Mouse (Mus musculus): ENCODE results near the gene Acnat2. TPM values are rescaled to one million over a fixed set of nuclear protein-coding genes. Genes with fewer than 3 reads are reported as not detected.
"Not testable (repeated sequence)": the region's sequence is repeated elsewhere in the genome, so short reads cannot be mapped to it uniquely, and the experiment has no call there.

Acnat2 gene
- total and polyA plus RNA-seq, 2 experiments from 2014 or later, result not detected

GRCm38 (mm10) chr4:49386873-49387272, 21.1 kb downstream of the Acnat2 start:
- 46% methylated on average over 2 of the region's 2 CpGs for WGBS
- DNase-seq (ENCODE audit: low spot score), result no peak
- TF ChIP-seq CTCF (IDR thresholded peaks at IDR 0.05; ENCODE audit: low read depth) (no peak), EP300 (IDR thresholded peaks at IDR 0.05; ENCODE audit: low read depth) (no peak)
- Histone ChIP-seq H3K4me1 (ENCODE audit: control insufficient read depth, insufficient read depth) (no peaks in the 10 kb centered on the region), H3K27ac (ENCODE audit: low read depth) (no peak overlapping the region), H3K27me3 (ENCODE audit: control insufficient read depth, insufficient read depth, low read length) (no peaks in the 10 kb centered on the region), H3K36me3 (replicated peaks; ENCODE audit: control insufficient read depth, insufficient read depth, low read length) (no peaks in the 10 kb centered on the region), H3K9me3 (replicated peaks; ENCODE audit: control insufficient read depth, low read length) (no peaks in the 10 kb centered on the region), H3K4me3 (ENCODE audit: low read depth, low read length) (no peak overlapping the region), H3K9ac (replicated peaks; ENCODE audit: low read depth, low read length) (no peak overlapping the region), H3K4me2 (ENCODE audit: low read depth, low read length) (no peak overlapping the region)
- ATAC-seq (ENCODE audit: insufficient read depth, low read depth), result no peak

- H3K4me3 ChIP-seq (ENCODE audit: low read depth, low read length); H3K27ac ChIP-seq (ENCODE audit: low read depth); H3K9me3 ChIP-seq (replicated peaks; ENCODE audit: control insufficient read depth, low read length); H3K36me3 ChIP-seq (replicated peaks; ENCODE audit: control insufficient read depth, insufficient read depth, low read length); H3K4me1 ChIP-seq (ENCODE audit: control insufficient read depth, insufficient read depth); H3K9ac ChIP-seq (replicated peaks; ENCODE audit: low read depth, low read length); DNase-seq (ENCODE audit: low spot score); H3K4me2 ChIP-seq (ENCODE audit: low read depth, low read length); ATAC-seq (ENCODE audit: insufficient read depth, low read depth); H3K27me3 ChIP-seq (ENCODE audit: control insufficient read depth, insufficient read depth, low read length): not testable (repeated sequence)
- 37% methylated on average over 1 of the region's 2 CpGs for WGBS
Observed at GRCm38 (mm10) chr4:49383576-49384318, 24.2 kb downstream of the Acnat2 start.

GRCm38 (mm10) chr4:49368046-49368445, 39.9 kb downstream of the Acnat2 start:
- not testable (repeated sequence) for H3K36me3 ChIP-seq (replicated peaks; ENCODE audit: control insufficient read depth, insufficient read depth, low read length); ATAC-seq (ENCODE audit: insufficient read depth, low read depth); H3K9ac ChIP-seq (replicated peaks; ENCODE audit: low read depth, low read length); H3K4me1 ChIP-seq (ENCODE audit: control insufficient read depth, insufficient read depth); H3K27me3 ChIP-seq (ENCODE audit: control insufficient read depth, insufficient read depth, low read length); H3K4me2 ChIP-seq (ENCODE audit: low read depth, low read length); H3K4me3 ChIP-seq (ENCODE audit: low read depth, low read length); H3K27ac ChIP-seq (ENCODE audit: low read depth); H3K9me3 ChIP-seq (replicated peaks; ENCODE audit: control insufficient read depth, low read length); DNase-seq (ENCODE audit: low spot score)
- 77% methylated on average over 3 of the region's 3 CpGs for WGBS

GRCm38 (mm10) chr4:49357097-49357496, 50.9 kb downstream of the Acnat2 start:
- no peak for ATAC-seq (ENCODE audit: insufficient read depth, low read depth)
- Histone ChIP-seq H3K27me3 (ENCODE audit: control insufficient read depth, insufficient read depth, low read length) (no peaks in the 10 kb centered on the region), H3K36me3 (replicated peaks; ENCODE audit: control insufficient read depth, insufficient read depth, low read length) (no peaks in the 10 kb centered on the region), H3K4me3 (ENCODE audit: low read depth, low read length) (no peak overlapping the region), H3K9me3 (replicated peaks; ENCODE audit: control insufficient read depth, low read length) (no peaks in the 10 kb centered on the region), H3K4me1 (ENCODE audit: control insufficient read depth, insufficient read depth) (no peaks in the 10 kb centered on the region), H3K4me2 (ENCODE audit: low read depth, low read length) (no peak overlapping the region), H3K9ac (replicated peaks; ENCODE audit: low read depth, low read length) (no peak overlapping the region), H3K27ac (ENCODE audit: low read depth) (no peak overlapping the region)
- TF ChIP-seq EP300 (IDR thresholded peaks at IDR 0.05; ENCODE audit: low read depth), result no peak
- no peak for TF ChIP-seq CTCF (IDR thresholded peaks at IDR 0.05; ENCODE audit: low read depth)
- no peak for DNase-seq (ENCODE audit: low spot score)
- WGBS, result 60% methylated on average over 2 of the region's 2 CpGs

- Histone ChIP-seq H3K9me3 (replicated peaks; ENCODE audit: control insufficient read depth, low read length) (no peaks in the 10 kb centered on the region; the same call in 1 of the 2 replicates), H3K4me1 (ENCODE audit: control insufficient read depth, insufficient read depth) (no peaks in the 10 kb centered on the region), H3K9ac (replicated peaks; ENCODE audit: low read depth, low read length) (no peak overlapping the region), H3K4me3 (ENCODE audit: low read depth, low read length) (no peak overlapping the region), H3K27ac (ENCODE audit: low read depth) (no peak overlapping the region), H3K36me3 (replicated peaks; ENCODE audit: control insufficient read depth, insufficient read depth, low read length) (no peaks in the 10 kb centered on the region), H3K4me2 (ENCODE audit: low read depth, low read length) (no peak overlapping the region), H3K27me3 (ENCODE audit: control insufficient read depth, insufficient read depth, low read length) (no peaks in the 10 kb centered on the region)
- TF ChIP-seq EP300 (IDR thresholded peaks at IDR 0.05; ENCODE audit: low read depth), result no peak
- TF ChIP-seq CTCF (IDR thresholded peaks at IDR 0.05; ENCODE audit: low read depth), result no peak
- DNase-seq (ENCODE audit: low spot score) (no peak), ATAC-seq (ENCODE audit: insufficient read depth, low read depth) (no peak)
- WGBS, result 69% methylated on average over 4 of the region's 4 CpGs
Observed at GRCm38 (mm10) chr4:49350470-49350869, 57.5 kb downstream of the Acnat2 start.

- no peak for DNase-seq (ENCODE audit: low spot score)
- Histone ChIP-seq H3K4me3 (ENCODE audit: low read depth, low read length) (no peak overlapping the region), H3K9me3 (replicated peaks; ENCODE audit: control insufficient read depth, low read length) (no peaks in the 10 kb centered on the region; the same call in 1 of the 2 replicates), H3K4me1 (ENCODE audit: control insufficient read depth, insufficient read depth) (no peaks in the 10 kb centered on the region), H3K36me3 (replicated peaks; ENCODE audit: control insufficient read depth, insufficient read depth, low read length) (no peaks in the 10 kb centered on the region), H3K9ac (replicated peaks; ENCODE audit: low read depth, low read length) (no peak overlapping the region), H3K27me3 (ENCODE audit: control insufficient read depth, insufficient read depth, low read length) (no peaks in the 10 kb centered on the region), H3K27ac (ENCODE audit: low read depth) (no peak overlapping the region), H3K4me2 (ENCODE audit: low read depth, low read length) (no peak overlapping the region)
- no peak for ATAC-seq (ENCODE audit: insufficient read depth, low read depth)
- TF ChIP-seq CTCF (IDR thresholded peaks at IDR 0.05; ENCODE audit: low read depth), result no peak
- TF ChIP-seq EP300 (IDR thresholded peaks at IDR 0.05; ENCODE audit: low read depth), result no peak
- 84% methylated on average over 2 of the region's 2 CpGs for WGBS
Observed at GRCm38 (mm10) chr4:49348677-49349076, 59.3 kb downstream of the Acnat2 start.

- WGBS, result 40% methylated on average over 1 of the region's 1 CpGs
- H3K4me2 ChIP-seq (ENCODE audit: low read depth, low read length); H3K4me3 ChIP-seq (ENCODE audit: low read depth, low read length); H3K27me3 ChIP-seq (ENCODE audit: control insufficient read depth, insufficient read depth, low read length); ATAC-seq (ENCODE audit: insufficient read depth, low read depth); H3K9me3 ChIP-seq (replicated peaks; ENCODE audit: control insufficient read depth, low read length); H3K36me3 ChIP-seq (replicated peaks; ENCODE audit: control insufficient read depth, insufficient read depth, low read length); H3K4me1 ChIP-seq (ENCODE audit: control insufficient read depth, insufficient read depth); H3K9ac ChIP-seq (replicated peaks; ENCODE audit: low read depth, low read length); DNase-seq (ENCODE audit: low spot score); H3K27ac ChIP-seq (ENCODE audit: low read depth): not testable (repeated sequence)
Observed at GRCm38 (mm10) chr4:49348001-49348400, 60.0 kb downstream of the Acnat2 start.

GRCm38 (mm10) chr4:49340091-49340490, 67.9 kb downstream of the Acnat2 start:
- H3K27ac ChIP-seq (ENCODE audit: low read depth); H3K9me3 ChIP-seq (replicated peaks; ENCODE audit: control insufficient read depth, low read length); H3K27me3 ChIP-seq (ENCODE audit: control insufficient read depth, insufficient read depth, low read length); H3K4me1 ChIP-seq (ENCODE audit: control insufficient read depth, insufficient read depth); ATAC-seq (ENCODE audit: insufficient read depth, low read depth); H3K36me3 ChIP-seq (replicated peaks; ENCODE audit: control insufficient read depth, insufficient read depth, low read length); H3K9ac ChIP-seq (replicated peaks; ENCODE audit: low read depth, low read length); H3K4me3 ChIP-seq (ENCODE audit: low read depth, low read length); DNase-seq (ENCODE audit: low spot score); H3K4me2 ChIP-seq (ENCODE audit: low read depth, low read length): not testable (repeated sequence)
- 44% methylated on average over 3 of the region's 3 CpGs for WGBS
